In the genomic region with DNA sequence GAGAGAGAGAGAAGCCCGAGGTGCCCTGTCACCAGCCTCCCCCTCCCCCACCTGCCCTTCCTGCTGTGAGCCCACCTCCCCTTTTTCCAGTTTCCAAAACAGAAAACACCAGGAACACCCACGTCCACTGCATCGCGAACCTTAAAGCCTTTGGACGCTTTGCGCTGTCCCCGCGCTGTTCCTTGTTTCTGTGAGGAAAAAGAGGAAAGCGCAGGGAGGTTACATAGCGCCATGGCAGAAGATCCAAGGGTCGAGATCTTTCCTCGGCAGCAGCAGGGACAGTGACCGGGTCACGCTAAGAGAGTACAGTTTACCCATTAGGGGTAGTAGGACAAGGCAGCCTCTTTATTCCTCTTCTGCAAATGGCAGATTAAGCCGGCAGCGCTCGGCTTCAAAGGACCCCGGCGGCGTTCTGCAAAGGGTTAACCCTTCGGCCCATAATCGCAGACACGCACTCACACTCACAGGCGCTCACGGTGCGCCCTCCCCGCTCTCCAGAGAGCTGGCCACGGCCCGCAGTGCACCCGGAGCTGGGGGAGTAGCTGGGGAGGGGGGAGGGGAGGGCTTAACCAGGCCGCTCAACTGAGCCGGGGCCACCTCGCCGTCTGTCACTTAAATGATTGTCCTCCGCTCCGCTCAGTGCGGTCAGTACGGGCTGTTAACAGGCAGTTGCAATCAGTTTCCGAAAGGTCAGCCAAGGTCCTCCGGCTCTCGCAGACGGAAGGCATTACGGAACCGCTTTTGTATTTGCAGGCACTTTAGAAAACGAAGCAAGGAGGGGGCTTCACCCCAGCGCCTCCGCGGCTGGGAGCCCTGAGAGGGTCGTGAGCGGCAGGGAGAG, we compare ENCODE assay signal across 8 mouse cellular contexts. TPM values are rescaled to one million over a fixed set of nuclear protein-coding genes. Genes with fewer than 3 reads are reported as not detected.
A peak's percentile ranks its signal among the peaks of the same experiment; 100 is the strongest.
DNase-seq lines count a peak whose midpoint lies in the region; ATAC-seq lines count a peak whose summit lies in the region.

No protein-coding gene starts in this region.

- peak; percentile 9; the same call in 1 of the 2 replicates for ATAC-seq in hindbrain, embryonic 12.5 days (ENCODE audit: low FRiP score)
- no peak for ATAC-seq in liver, embryonic 13.5 days (ENCODE audit: low read depth)
- ATAC-seq in erythroid progenitor cell, adult 5-6 weeks (replicated peaks; ENCODE audit: low FRiP score, poor library complexity, severe bottlenecking), result no peak

- H3K27me3 ChIP-seq in forebrain, embryonic 10.5 days (ENCODE audit: poor library complexity, severe bottlenecking), result peaks cover 100% of the 10 kb centered on the region
- H3K27me3 ChIP-seq in hindbrain, embryonic 12.5 days, result peaks cover 95% of the 10 kb centered on the region
- peaks cover 100% of the 10 kb centered on the region for H3K27me3 ChIP-seq in liver, embryonic 13.5 days

- WGBS in forebrain, embryonic 10.5 days, result under 1% methylated on average over 50 of the region's 50 CpGs
- WGBS in hindbrain, embryonic 12.5 days, result 4% methylated on average over 44 of the region's 50 CpGs
- WGBS in liver, embryonic 13.5 days (ENCODE audit: insufficient replicate concordance), result 2% methylated on average over 50 of the region's 50 CpGs

- peak overlapping the region; percentile 89 for H3K27ac ChIP-seq in forebrain, embryonic 10.5 days
- H3K27ac ChIP-seq in hindbrain, embryonic 12.5 days, result peak overlapping the region; percentile 93
- H3K27ac ChIP-seq in liver, embryonic 13.5 days, result no peak overlapping the region

- peak overlapping the region; percentile 50 for H3K9ac ChIP-seq in hindbrain, embryonic 12.5 days
- peak overlapping the region; percentile 37; the same call in 1 of the 2 replicates for H3K9ac ChIP-seq in liver, embryonic 13.5 days

- H3K4me1 ChIP-seq in forebrain, embryonic 10.5 days, result peaks cover 87% of the 10 kb centered on the region
- H3K4me1 ChIP-seq in hindbrain, embryonic 12.5 days, result peaks cover 37% of the 10 kb centered on the region
- peaks cover 21% of the 10 kb centered on the region for H3K4me1 ChIP-seq in liver, embryonic 13.5 days (replicated peaks)

- peak overlapping the region; percentile 51 for H3K4me3 ChIP-seq in forebrain, embryonic 10.5 days
- H3K4me3 ChIP-seq in hindbrain, embryonic 12.5 days, result peak overlapping the region; percentile 30
- peak overlapping the region; percentile 38 for H3K4me3 ChIP-seq in liver, embryonic 13.5 days (replicated peaks)

- peak overlapping the region; percentile 64 for H3K4me2 ChIP-seq in hindbrain, embryonic 12.5 days (replicated peaks)
- peak overlapping the region; percentile 65 for H3K4me2 ChIP-seq in liver, embryonic 13.5 days

- H3K9me3 ChIP-seq in forebrain, embryonic 10.5 days, result no peaks in the 10 kb centered on the region
- H3K9me3 ChIP-seq in hindbrain, embryonic 12.5 days (replicated peaks), result no peaks in the 10 kb centered on the region
- H3K9me3 ChIP-seq in liver, embryonic 13.5 days (replicated peaks), result no peaks in the 10 kb centered on the region

- H3K36me3 ChIP-seq in forebrain, embryonic 10.5 days (replicated peaks), result no peaks in the 10 kb centered on the region
- no peaks in the 10 kb centered on the region for H3K36me3 ChIP-seq in hindbrain, embryonic 12.5 days
- no peaks in the 10 kb centered on the region for H3K36me3 ChIP-seq in liver, embryonic 13.5 days

- DNase-seq in thymus, postnatal 0 days (ENCODE audit: low spot score), result peak; percentile 42
- no peak for DNase-seq in thymus, postnatal 10 days (ENCODE audit: low spot score in 2 of 2)
- DNase-seq in forebrain, embryonic 10.5 days (ENCODE audit: extremely low spot score, low spot score), result peak; percentile 70
- no peak for DNase-seq in liver, embryonic 13.5 days
- peak; percentile 65 for DNase-seq in neural tube, embryonic 10.5 days (ENCODE audit: extremely low spot score, low spot score)
- no peak for DNase-seq in right cerebral cortex, postnatal 25 days

RNA-seq across cellular contexts. Expression of a gene that starts 23.7 kb away (rescaled TPM):
- 14.1 and 14.2 TPM in 2 replicates for polyA plus RNA-seq in thymus, postnatal 0 days (2015; fragmentation: Nextera tagmentation; extraction: Ambion mirVana)
- 18.0 and 18.9 TPM in 2 replicates for polyA plus RNA-seq in forebrain, embryonic 10.5 days (2016; fragmentation: Nextera tagmentation; extraction: Ambion mirVana)
- polyA plus RNA-seq in hindbrain, embryonic 12.5 days (2016; fragmentation: Nextera tagmentation; extraction: Ambion mirVana), result 23.7 and 26.9 TPM in 2 replicates
- 3.8 and 4.2 TPM in 2 replicates for polyA plus RNA-seq in liver, embryonic 13.5 days (2015; fragmentation: Nextera tagmentation; extraction: Ambion mirVana)
- 21.4 and 32.4 TPM in 2 replicates for total RNA-seq in erythroid progenitor cell, adult 5-6 weeks (2015; ENCODE audit: low replicate concordance)
- 26.3 and 35.9 TPM in 2 replicates for total RNA-seq in erythroid progenitor cell, adult 5-6 weeks (2017; ENCODE audit: low replicate concordance)

Comparison
In these comparisons a context has a peak if more than half of its experiments do, and no peak if none do; other contexts are left out.
1. DNase-seq: peak in thymus, postnatal 0 days (single experiment), forebrain, embryonic 10.5 days (single experiment) and neural tube, embryonic 10.5 days (single experiment); none in thymus, postnatal 10 days (0 of 2), liver, embryonic 13.5 days (single experiment) and right cerebral cortex, postnatal 25 days (single experiment).
2. Peak in every context shown above with its lines, with median percentiles within 50 percentile points of each other: H3K4me3 ChIP-seq.